Mouse (Mus musculus) midbrain, embryonic 16.5 days (tissue): ENCODE results near the gene Unc119b. TPM values are rescaled to one million over a fixed set of nuclear protein-coding genes. Genes with fewer than 3 reads are reported as not detected.
"Not testable (repeated sequence)": the region's sequence is repeated elsewhere in the genome, so short reads cannot be mapped to it uniquely, and the experiment has no call there.

Source experiments
- ATAC-seq: fragments of 200-750 bp; cut with Nextera tagmentation; 2 replicates; pipeline ENCODE4 v1.8.0; 2017; ENCODE audit warnings: moderate TSS enrichment
- H3K27ac ChIP-seq: fragments of 300-500 bp; sonication (generic); 2 replicates; pipeline ENCODE4 v1.5.1; 2014; ENCODE audit warnings: mild to moderate bottlenecking, low read length, mixed read lengths
- H3K27me3 ChIP-seq: fragments of 300-500 bp; sonication (generic); 2 replicates; pipeline ENCODE4 v1.6.1; 2014; ENCODE audit warnings: low read depth, low read length, mixed read lengths; ENCODE audit not compliant: control insufficient read depth, insufficient read depth
- H3K36me3 ChIP-seq: fragments of 300-500 bp; sonication (generic); 2 replicates; pipeline ENCODE4 v1.6.1; 2014; ENCODE audit warnings: mild to moderate bottlenecking, low read length, moderate library complexity, mixed read lengths; ENCODE audit not compliant: control insufficient read depth, insufficient read depth
- H3K4me1 ChIP-seq: fragments of 300-500 bp; sonication (generic); 2 replicates; pipeline ENCODE4 v1.6.1; 2014; ENCODE audit warnings: mild to moderate bottlenecking, low read length, mixed read lengths; ENCODE audit not compliant: control insufficient read depth, insufficient read depth
- H3K4me2 ChIP-seq: fragments of 300-500 bp; sonication (generic); 2 replicates; pipeline ENCODE4 v1.6.1; 2014; ENCODE audit warnings: mild to moderate bottlenecking, low read length, mixed read lengths
- H3K4me3 ChIP-seq: fragments of 300-500 bp; sonication (generic); 2 replicates; pipeline ENCODE4 v1.5.1; 2014; ENCODE audit warnings: low read depth, mild to moderate bottlenecking, low read length, moderate library complexity, mixed read lengths
- H3K9ac ChIP-seq: fragments of 300-500 bp; sonication (generic); 2 replicates; pipeline ENCODE4 v1.6.1; 2014; ENCODE audit warnings: low read depth, low read length, mixed read lengths
- H3K9me3 ChIP-seq: fragments of 300-500 bp; sonication (generic); replicated peaks from 2 replicates; pipeline ENCODE4 v1.6.1; 2014; ENCODE audit warnings: mild to moderate bottlenecking, low read length, mixed read lengths; ENCODE audit not compliant: control insufficient read depth, poor library complexity, severe bottlenecking
- WGBS: fragments of 180-500 bp; shearing (Covaris S2); extraction: QIAGEN DNeasy Blood & Tissue Kit; methylation state at CpG from one replicate; pipeline ENCODE4 v1.1.7; 2014; 5-methylcytosine and 5-hydroxymethylcytosine counted together
- polyA plus RNA-seq: library from polyadenylated mRNA; unstranded; fragments of >200 nt; fragmentation: Nextera tagmentation; extraction: Ambion mirVana; gene quantifications from 2 replicates; pipeline ENCODE4 v1.2.1, GENCODE M21; 2015

The Unc119b gene
- polyA plus RNA-seq, 1 experiment from 2014 or later = 27.7 TPM

DNA sequence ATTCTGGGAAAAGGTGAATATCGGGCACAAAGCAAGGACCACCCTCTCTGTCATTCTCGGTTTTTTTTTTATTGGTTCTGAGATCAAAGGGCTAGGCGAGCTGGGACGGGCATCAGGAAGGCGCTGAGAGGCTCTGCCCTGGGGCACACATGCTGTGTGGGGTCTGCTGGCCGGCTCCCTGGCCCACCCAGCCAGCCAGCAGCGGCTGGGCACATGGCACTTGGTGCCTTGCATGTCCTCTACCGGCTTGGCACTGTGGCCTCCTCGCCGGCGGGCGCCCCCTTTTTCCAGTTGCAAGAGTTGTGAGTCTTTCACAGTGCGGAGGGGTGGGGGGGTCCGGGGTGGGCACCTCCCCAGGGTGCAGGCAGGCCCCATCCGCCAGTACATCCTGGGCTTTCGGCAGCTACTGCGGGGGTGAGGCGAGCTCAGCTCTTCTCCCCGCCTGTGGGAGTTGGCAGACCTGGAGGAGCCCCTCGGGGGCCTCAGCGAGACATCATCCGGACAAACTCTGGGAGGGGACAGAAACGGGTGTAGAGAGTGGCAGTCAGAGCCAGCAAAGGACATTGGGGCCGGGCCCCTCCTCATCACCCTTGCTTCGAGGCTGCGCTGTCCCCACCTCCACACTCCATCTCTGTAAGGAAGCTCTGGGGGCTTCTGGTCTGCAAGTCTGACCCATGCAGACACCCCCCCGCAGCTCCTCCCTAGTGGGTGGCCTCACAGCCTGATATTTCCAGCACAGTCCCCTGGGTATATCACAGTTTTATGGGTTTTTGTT, 34.1 kb upstream of the Unc119b start:
- Histone ChIP-seq H3K9ac (no peak overlapping the region), H3K4me3 (no peak overlapping the region), H3K36me3 (no peaks in the 10 kb centered on the region), H3K4me1 (no peaks in the 10 kb centered on the region), H3K9me3 (no peaks in the 10 kb centered on the region), H3K4me2 (no peak overlapping the region), H3K27ac (no peak overlapping the region), H3K27me3 (no peaks in the 10 kb centered on the region)
- ATAC-seq = no peak
- WGBS = 47% methylated on average over 26 of the region's 27 CpGs

DNA sequence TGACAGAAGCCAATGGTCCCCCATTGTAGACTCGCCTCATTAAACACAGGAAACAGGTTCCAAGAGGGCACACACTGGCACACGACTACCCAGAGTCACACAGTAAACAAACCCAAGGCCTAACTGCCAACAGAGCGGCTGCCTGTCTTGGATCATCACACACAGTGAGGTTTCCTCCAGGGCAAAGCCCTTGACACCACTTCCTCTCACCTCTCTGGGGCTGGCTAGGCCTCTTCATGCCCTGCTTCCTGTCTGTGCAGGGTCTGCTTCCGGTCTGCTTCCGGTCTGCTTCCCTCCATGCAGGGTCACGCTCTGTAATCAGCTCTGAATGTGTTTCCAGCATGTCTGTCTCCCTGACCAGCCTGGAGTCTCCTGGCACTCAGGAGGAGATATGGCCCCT, 32.6 kb upstream of the Unc119b start:
- no peak overlapping the region for H3K4me2 ChIP-seq
- H3K4me1 ChIP-seq = no peaks in the 10 kb centered on the region
- no peaks in the 10 kb centered on the region for H3K27me3 ChIP-seq
- 79% methylated on average over 6 of the region's 6 CpGs for WGBS
- H3K36me3 ChIP-seq = no peaks in the 10 kb centered on the region
- no peak overlapping the region for H3K27ac ChIP-seq
- no peak for ATAC-seq
- H3K9ac ChIP-seq = no peak overlapping the region
- no peaks in the 10 kb centered on the region for H3K9me3 ChIP-seq
- H3K4me3 ChIP-seq = no peak overlapping the region

DNA sequence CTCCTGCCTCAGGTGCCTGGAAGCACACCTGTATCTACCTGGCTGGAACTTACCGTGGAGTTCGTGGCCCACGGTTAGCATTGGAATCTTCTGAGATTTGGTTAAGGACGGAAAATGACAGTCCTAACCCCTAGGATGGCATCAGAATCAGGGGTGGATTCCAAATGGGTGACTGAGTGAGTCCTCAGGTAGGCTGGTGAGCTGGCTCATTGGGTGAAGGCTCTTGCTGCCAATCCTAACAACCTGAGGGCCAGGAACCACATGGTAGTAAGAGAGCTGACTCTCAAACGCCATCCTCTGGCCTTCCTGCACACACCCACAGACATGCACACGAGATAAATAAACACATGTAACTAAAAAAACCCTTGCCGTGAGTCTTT, 32.0 kb upstream of the Unc119b start:
- no peak overlapping the region for H3K4me2 ChIP-seq
- 82% methylated on average over 7 of the region's 7 CpGs for WGBS
- no peak for ATAC-seq
- no peak overlapping the region for H3K9ac ChIP-seq
- no peaks in the 10 kb centered on the region for H3K9me3 ChIP-seq
- H3K27me3 ChIP-seq = no peaks in the 10 kb centered on the region
- no peak overlapping the region for H3K4me3 ChIP-seq
- no peak overlapping the region for H3K27ac ChIP-seq
- no peaks in the 10 kb centered on the region for H3K36me3 ChIP-seq
- H3K4me1 ChIP-seq = no peaks in the 10 kb centered on the region

DNA sequence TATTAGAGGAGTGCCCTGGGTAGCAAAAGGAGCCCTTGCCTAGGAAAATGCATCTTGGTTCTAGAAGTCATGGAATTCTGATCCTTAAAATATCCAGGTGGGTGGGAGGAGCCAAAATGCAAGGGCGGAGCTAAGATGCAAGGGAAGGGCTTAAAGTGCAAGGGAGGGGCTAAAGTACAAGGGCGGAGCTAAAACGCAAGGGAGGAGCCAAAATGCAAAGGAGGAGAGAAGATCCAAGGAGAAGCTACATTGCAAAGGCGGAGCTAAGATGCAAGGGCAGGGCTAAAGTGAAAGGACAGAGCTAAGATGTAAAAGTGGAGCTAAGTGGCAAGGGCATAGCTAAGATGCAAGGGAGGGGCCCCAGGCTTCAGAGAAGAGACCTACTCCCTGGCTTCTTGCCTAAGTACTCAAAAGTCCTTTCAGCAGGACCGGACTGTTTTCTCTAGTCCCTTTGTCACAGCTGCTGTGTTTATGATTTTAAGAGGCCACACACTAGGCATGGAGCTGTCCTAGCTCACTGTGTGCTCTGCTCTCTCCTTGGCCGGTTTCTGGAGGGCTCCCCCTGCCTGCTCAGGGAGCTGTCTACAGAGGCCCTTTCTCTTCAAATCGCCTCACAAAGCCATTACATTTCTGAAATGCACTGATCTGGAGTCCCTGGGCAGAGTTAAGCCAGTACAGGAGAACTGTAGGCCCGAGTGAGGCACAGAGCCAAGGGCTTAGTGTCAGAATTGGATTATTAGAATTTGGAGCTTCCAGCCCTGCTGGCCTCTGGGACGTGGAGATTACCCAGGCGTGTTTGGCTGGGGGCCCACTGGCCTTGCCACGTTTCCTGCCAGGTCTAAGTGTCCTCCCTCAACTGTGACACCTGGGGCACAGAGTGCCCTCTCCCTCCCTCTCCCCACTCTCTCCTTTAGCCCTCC, 31.4 kb upstream of the Unc119b start:
- peak; percentile 66 for ATAC-seq
- Histone ChIP-seq H3K4me3 (no peak overlapping the region), H3K4me1 (no peaks in the 10 kb centered on the region), H3K4me2 (no peak overlapping the region), H3K27ac (no peak overlapping the region), H3K9ac (no peak overlapping the region), H3K27me3 (no peaks in the 10 kb centered on the region), H3K36me3 (no peaks in the 10 kb centered on the region), H3K9me3 (no peaks in the 10 kb centered on the region)
- WGBS = 33% methylated on average over 11 of the region's 11 CpGs

DNA sequence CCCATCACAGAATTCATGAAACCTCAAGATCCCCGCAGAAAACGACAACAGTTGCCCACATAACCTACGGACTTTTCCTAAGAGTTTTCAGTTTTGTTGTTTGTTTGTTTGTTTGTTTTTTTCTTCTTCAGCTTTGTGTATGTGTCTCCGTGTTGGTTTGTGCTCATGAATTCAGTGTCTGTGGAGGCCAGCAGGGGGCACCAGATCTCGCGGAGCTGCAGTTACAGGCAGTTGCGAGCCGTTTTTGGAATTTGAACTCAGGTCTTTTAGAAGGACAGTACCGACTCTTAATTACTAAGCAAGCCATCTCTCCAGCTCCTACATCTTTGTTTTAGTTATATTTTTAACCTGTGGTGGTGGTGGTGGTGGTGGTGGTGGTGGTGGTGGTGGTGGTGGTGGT, 30.6 kb upstream of the Unc119b start:
- 64% methylated on average over 9 of the region's 9 CpGs for WGBS
- no peak overlapping the region for H3K9ac ChIP-seq
- no peaks in the 10 kb centered on the region for H3K36me3 ChIP-seq
- ATAC-seq = no peak
- H3K4me2 ChIP-seq = no peak overlapping the region
- no peak overlapping the region for H3K4me3 ChIP-seq
- H3K4me1 ChIP-seq = no peaks in the 10 kb centered on the region
- no peaks in the 10 kb centered on the region for H3K9me3 ChIP-seq
- H3K27ac ChIP-seq = no peak overlapping the region
- no peaks in the 10 kb centered on the region for H3K27me3 ChIP-seq

DNA sequence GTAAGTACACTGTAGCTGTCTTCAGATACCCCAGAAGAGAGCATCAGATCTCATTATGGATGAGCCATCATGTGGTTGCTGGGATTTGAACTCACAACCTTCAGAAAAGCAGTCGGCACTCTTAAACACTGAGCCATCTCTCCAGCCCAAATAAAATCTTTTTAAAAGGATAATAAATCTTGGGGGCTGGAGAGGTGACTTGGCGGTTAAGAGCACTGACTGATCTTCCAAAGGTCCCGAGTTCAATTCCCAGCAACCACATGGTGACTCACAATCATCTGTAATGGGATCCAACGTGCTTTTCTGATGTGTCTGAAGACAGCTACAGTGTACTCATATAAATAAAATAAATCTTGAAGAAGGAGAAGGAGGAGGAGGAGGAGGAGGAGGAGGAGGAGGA, 29.7 kb upstream of the Unc119b start:
- WGBS = 82% methylated on average over 4 of the region's 4 CpGs

DNA sequence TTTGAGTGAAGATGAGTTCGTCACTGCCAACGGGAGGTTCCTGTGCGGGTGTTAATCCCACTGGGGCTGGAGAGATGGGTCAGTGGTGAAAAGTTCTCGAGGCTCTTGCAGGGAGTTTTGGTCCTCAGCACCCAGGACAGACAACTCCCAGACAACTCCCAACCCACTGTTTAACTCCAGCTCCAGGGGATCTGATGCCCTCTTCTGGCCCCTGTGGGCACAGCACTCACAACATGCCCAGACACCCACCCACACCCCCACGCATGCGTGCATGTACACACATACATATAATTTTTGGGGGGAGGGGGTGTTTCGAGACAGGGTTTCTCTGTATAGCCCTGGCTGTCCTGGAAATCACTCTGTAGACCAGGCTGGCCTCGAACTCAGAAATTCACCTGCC, 28.8 kb upstream of the Unc119b start:
- no peaks in the 10 kb centered on the region for H3K27me3 ChIP-seq
- ATAC-seq = no peak
- no peaks in the 10 kb centered on the region for H3K36me3 ChIP-seq
- H3K27ac ChIP-seq = no peak overlapping the region
- H3K4me1 ChIP-seq = no peaks in the 10 kb centered on the region; the same call in 1 of the 2 replicates
- no peak overlapping the region for H3K9ac ChIP-seq
- no peak overlapping the region for H3K4me3 ChIP-seq
- no peak overlapping the region for H3K4me2 ChIP-seq
- 33% methylated on average over 8 of the region's 8 CpGs for WGBS
- no peaks in the 10 kb centered on the region for H3K9me3 ChIP-seq

More for the DNA sequence above, 29.7 kb upstream of the Unc119b start:
- not testable (repeated sequence) for ATAC-seq, H3K9ac ChIP-seq, H3K36me3 ChIP-seq, H3K27ac ChIP-seq, H3K4me3 ChIP-seq, H3K4me1 ChIP-seq, H3K4me2 ChIP-seq, H3K27me3 ChIP-seq, H3K9me3 ChIP-seq

DNA sequence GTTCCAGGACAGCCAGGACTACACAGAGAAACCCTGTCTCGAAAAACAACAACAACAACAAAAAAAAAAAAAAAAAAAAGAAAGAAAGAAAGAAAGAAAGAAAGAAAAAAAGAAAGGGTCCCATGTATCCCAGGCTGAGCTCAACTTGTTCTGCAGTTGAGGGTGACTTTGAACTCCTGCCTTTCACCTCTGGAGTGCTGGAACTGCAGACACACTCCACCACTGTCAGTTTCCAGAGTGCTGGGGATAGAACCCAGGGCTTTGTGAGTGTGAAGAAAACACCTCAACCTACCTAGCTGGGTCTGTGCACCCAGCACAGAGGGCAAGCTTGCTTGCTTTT, 27.1 kb upstream of the Unc119b start:
- WGBS = no CpG with 5 or more reads among the region's 1 CpGs
- not testable (repeated sequence) for H3K4me2 ChIP-seq, ATAC-seq, H3K9ac ChIP-seq, H3K9me3 ChIP-seq, H3K4me1 ChIP-seq, H3K36me3 ChIP-seq, H3K4me3 ChIP-seq, H3K27ac ChIP-seq, H3K27me3 ChIP-seq
